15 mouse cellular contexts compared by ENCODE assay signal in the genomic region with DNA sequence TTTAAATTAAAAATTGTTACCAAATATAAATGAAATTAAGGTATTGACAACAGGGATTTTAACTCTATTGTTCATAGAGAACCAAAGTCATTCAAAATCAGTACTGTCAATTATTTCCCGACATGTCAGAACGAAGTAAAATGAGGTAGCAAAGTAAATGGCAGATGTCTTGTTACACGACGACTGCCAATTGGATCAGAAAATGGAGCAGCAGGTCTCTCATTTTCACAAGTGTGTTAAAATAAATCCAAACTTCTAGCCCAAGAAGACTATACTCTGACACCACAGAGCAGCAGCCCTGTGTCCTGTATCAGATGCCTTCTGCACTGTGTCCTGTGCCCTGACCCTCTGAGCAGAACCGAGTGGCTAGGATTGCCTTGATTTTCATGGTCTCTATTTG.
"Had no signal": no experiment of that assay in that cellular context is flagged by ENCODE, and none has a peak within 500 bp of the region (broad histone marks: within the 10 kb centered on the region; RNA-seq: fewer than 3 reads in every experiment).

No protein-coding gene starts in this region.

- H3K27ac ChIP-seq: midbrain, embryonic 13.5 days; midbrain, embryonic 15.5 days; neural tube, embryonic 12.5 days; stomach, embryonic 15.5 days; stomach, postnatal 0 days had no signal

- H3K4me2 ChIP-seq: lung, embryonic 14.5 days; midbrain, embryonic 11.5 days; midbrain, embryonic 13.5 days; midbrain, embryonic 15.5 days; neural tube, embryonic 12.5 days; stomach, embryonic 15.5 days had no signal

- DNase-seq: lung, adult 18-20 months; lung, embryonic 14.5 days; lung, postnatal 10 days; lung, postnatal 4 days; right cerebral cortex, postnatal 14 days; thymus, adult 2 months; thymus, postnatal 25 days; thymus, postnatal 4 days had no signal

- H3K27me3 ChIP-seq: megakaryocyte, embryonic 14.5 days; midbrain, embryonic 13.5 days; midbrain, embryonic 15.5 days; neural tube, embryonic 12.5 days; stomach, embryonic 15.5 days had no signal

- H3K9ac ChIP-seq: lung, embryonic 14.5 days; midbrain, embryonic 13.5 days; midbrain, embryonic 15.5 days; neural tube, embryonic 12.5 days; stomach, embryonic 15.5 days had no signal

- H3K4me1 ChIP-seq: megakaryocyte, embryonic 14.5 days; neural tube, embryonic 12.5 days; stomach, embryonic 15.5 days had no signal

- H3K9me3 ChIP-seq: megakaryocyte, embryonic 14.5 days; midbrain, embryonic 13.5 days; midbrain, embryonic 15.5 days; neural tube, embryonic 12.5 days; stomach, embryonic 15.5 days had no signal

- ATAC-seq: midbrain, embryonic 13.5 days; midbrain, embryonic 15.5 days had no signal

- H3K36me3 ChIP-seq: midbrain, embryonic 15.5 days; neural tube, embryonic 12.5 days; stomach, embryonic 15.5 days had no signal

- H3K4me3 ChIP-seq: megakaryocyte, embryonic 14.5 days; midbrain, embryonic 13.5 days; midbrain, embryonic 15.5 days; neural tube, embryonic 12.5 days; stomach, embryonic 15.5 days had no signal
